Mouse (Mus musculus) urinary bladder, adult 18-20 months (tissue): ENCODE data around the gene Best3.
"Not testable (repeated sequence)": the region's sequence is repeated elsewhere in the genome, so short reads cannot be mapped to it uniquely, and the experiment has no call there.

Experiments
- DNase-seq, 2 experiments: peaks; one replicate each; pipeline ENCODE4 v3.0.0; 2022; ENCODE audit warnings: low spot score in 2 of 2, mixed read lengths in 2 of 2

Gene Best3

GRCm38 (mm10) chr10:117026176-117026575 is 40.1 kb downstream of the Best3 start:
- no peak for DNase-seq

DNA sequence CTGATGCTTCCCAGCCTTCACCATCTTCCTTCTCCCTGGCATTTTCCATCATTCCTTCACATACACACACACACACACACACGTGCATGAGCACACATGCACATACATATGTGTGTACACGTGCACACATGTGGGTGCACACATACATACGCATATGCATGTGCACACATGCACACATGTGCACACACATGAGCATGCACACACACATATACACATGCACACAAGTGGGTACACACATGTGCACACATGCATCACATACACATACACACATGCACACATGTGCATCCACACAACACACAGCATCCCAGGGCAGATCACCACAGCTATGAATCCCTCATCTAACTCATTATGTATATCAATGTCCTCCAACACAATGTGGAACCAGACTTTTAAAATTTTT is 45.0 kb downstream of the Best3 start:
- DNase-seq = no peak

- peak; percentile 59 to 71 for DNase-seq
Measured at GRCm38 (mm10) chr10:117033785-117034184, 47.7 kb downstream of the Best3 start.

- DNase-seq = no peak
Measured at GRCm38 (mm10) chr10:117040355-117040754, 54.2 kb downstream of the Best3 start.

GRCm38 (mm10) chr10:117042295-117042694 is 56.2 kb downstream of the Best3 start:
- DNase-seq = no peak

DNA sequence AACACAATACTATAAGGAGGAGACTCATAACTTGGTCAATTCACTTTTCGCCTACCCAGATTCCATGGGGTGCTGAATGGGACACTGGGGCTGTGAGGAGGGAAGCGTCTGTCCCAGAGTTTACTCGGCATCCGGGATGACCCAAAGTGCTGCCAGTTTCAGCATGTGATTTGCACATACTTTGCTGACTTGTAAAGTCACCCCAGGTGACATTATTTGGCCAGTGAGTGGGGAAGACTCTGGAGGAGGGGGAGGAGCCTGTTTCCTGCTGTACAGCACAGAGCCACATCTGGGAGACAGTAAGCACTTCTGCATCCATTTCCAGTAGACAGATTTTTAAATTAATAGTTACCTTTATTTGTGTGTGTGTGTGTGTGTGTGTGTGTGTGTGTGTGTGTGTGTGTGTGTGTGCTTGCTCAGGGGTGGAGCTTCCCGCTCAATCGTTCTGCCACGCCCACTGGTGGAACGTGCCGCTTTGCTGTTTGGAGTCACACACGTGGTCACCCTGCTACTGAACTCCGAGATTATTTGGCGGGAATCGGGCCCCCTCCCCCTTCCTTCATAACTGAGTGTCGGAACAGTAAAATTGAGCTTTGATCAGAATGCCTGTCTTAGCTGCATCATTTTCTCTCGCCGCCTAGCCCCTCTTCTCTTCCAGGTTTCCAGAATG is 57.5 kb downstream of the Best3 start:
- DNase-seq = not testable (repeated sequence)

GRCm38 (mm10) chr10:117045175-117046056 is 59.3 kb downstream of the Best3 start, which contains the start of gene Lrrc10:
Gene Lrrc10 (plus strand): TSS chr10:117045341.
- no peak for DNase-seq

DNA sequence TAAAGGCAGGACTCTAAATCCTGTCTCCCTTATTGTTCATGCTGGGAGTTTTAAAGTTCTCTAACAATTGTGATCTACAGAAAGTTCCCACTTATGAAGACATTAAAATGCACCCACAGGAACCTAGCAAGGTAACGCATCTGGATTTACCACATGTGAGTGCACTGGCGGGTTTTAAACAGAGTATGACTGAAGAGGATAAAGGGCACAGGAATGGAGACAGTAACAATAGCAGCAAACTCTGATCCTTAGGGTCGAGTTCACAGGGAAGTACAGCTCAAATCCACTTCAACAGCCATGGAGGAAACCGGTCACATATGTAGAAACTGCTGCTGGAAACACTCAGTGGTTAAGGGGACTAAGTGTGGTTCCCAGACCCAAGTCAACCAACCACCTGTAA is 63.1 kb downstream of the Best3 start:
- no peak for DNase-seq

- DNase-seq = no peak
Measured at GRCm38 (mm10) chr10:117049961-117050597, 64.0 kb downstream of the Best3 start.

- no peak for DNase-seq
Measured at GRCm38 (mm10) chr10:117055668-117056067, 69.6 kb downstream of the Best3 start.

- DNase-seq = no peak
Measured at GRCm38 (mm10) chr10:117062894-117063253, 76.8 kb downstream of the Best3 start.

DNA sequence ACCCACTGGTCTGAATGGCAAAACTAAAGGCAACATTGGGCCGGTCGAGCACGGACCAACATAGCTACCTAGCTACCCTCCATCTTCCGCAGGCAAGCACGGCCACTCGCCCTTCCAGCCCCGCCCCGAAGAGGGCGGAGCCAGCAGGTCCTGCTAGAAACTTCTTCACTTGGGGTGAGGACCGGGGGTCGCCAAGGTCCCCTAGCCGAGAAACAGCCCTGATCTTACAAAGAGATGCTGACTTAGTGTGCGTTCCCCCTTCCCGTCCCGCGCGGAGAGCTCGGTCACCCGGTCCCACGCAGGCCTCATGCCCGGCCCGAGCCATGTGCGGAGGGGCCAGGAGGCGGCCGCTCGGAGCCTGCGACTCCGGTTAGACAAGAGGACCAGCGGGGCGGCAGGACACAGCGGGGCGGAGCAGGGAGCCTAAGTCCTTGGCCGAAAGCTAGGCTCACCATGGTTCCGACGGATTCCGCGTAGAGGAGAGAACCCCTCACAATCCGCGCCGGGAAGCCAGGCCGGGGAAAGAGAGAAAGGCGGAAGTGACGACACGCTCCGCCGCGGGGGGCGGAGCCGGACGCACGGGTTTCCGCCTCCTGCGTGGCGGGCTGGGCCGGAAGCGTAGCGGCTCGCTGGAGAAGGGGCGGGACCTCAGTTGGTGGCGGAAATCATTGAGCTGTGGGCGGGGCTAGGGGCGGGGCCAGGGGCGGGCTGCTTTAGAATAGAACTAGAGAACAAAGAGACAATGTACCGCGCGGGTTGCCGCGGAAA is 77.3 kb downstream of the Best3 start, which contains the start of gene Cct2:
Gene Cct2, minus strand, starts transcription at position 561 of the 768 bp plus-strand sequence.
- peak; percentile 84 to 91 for DNase-seq

- no peak for DNase-seq
Measured at GRCm38 (mm10) chr10:117064076-117064475, 78.0 kb downstream of the Best3 start.

DNA sequence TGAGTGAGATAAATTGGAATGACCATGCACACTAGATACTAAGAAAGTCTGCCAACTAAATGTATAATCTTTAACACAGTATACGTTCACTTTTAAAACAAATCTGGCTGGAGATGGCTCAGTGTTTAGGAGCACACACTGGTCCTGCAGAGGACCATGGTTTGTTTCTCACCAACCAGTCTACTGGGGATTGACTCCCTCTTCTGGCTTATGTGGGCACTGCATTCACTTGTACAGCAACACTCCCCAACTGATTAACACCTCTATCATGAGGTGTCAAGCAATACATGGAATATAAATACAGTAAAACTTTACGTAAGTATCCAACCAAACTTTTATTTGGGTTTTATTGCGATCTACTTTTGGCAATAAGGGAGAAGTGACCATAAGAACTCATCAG is 83.0 kb downstream of the Best3 start:
- DNase-seq = no peak

DNA sequence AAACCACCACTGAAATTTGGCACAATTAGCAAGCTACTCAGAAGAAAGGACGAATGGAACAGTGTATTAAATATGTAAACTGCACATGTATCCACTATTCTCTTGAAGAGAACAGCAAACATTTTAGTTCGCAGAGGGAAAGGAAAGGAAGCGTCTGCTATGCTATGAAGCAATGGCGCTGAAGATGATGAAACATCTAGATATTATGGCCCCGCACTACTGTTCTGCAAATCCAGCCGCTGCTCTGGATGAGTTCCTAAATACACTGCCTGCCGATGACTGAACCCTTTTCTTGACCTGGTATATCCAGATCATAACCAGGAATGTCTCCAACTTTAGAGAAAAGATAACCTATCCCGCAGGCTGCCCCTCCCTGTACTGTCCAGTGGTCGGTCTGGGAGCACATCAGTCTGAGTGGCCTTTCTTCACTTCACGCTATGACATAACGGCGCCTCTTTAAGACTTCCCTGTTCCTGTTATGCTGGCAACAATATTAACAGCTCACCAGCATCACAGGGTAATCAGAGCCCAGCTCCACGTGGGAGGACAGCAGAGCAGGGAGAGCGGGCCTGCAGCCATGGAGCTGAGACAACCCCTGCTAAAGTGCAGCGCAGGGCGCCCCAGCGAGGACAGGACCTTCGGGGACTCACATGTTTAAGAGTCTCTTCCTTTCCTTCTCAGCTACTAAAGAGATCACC is 86.2 kb downstream of the Best3 start:
- DNase-seq = no peak

GRCm38 (mm10) chr10:117073176-117073575 is 87.1 kb downstream of the Best3 start:
- DNase-seq = no peak
